8 mouse cellular contexts compared by ENCODE assay signal in the genomic region with DNA sequence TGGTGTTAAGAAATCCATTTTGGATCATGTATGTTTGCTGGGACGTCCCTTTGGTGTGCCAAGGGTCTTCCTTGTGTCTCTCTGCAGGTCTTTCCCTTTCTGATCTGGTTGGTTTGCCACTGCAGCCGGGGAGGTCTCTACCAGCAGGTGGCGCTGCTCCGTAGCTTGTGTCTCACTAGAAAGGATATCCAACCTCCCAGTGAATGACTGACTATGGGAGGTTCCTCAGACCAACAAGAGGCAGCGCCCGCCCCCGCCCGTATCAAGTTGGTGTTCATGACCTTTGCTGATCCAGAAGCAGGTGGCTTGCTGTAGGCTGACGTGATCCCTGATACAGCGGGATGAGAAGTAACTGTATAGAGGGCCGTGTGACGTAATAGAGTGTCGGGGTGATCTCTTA. TPM values are rescaled to one million over a fixed set of nuclear protein-coding genes. Genes with fewer than 3 reads are reported as not detected.
A peak's percentile ranks its signal among the peaks of the same experiment; 100 is the strongest.
DNase-seq lines count a peak whose midpoint lies in the region; ATAC-seq and TF ChIP-seq lines count a peak whose summit lies in the region.

No protein-coding gene starts in this region.

- 16% methylated on average over 13 of the region's 13 CpGs for WGBS in kidney, embryonic 14.5 days
- WGBS in limb, embryonic 11.5 days, result 23% methylated on average over 13 of the region's 13 CpGs
- 27% methylated on average over 13 of the region's 13 CpGs for WGBS in neural tube, embryonic 11.5 days

- no peak overlapping the region for H3K9ac ChIP-seq in kidney, embryonic 14.5 days (ENCODE audit: low read depth, low read length)
- H3K9ac ChIP-seq in limb, embryonic 11.5 days (ENCODE audit: low read length), result no peak overlapping the region; the same call in 1 of the 2 replicates
- H3K9ac ChIP-seq in neural tube, embryonic 11.5 days (ENCODE audit: low read length), result no peak overlapping the region

- H3K4me1 ChIP-seq in kidney, embryonic 14.5 days (ENCODE audit: control insufficient read depth, insufficient read depth, low read length), result no peaks in the 10 kb centered on the region
- H3K4me1 ChIP-seq in limb, embryonic 11.5 days (ENCODE audit: control insufficient read depth, insufficient read depth, low read length), result no peaks in the 10 kb centered on the region
- no peaks in the 10 kb centered on the region for H3K4me1 ChIP-seq in neural tube, embryonic 11.5 days (ENCODE audit: control insufficient read depth, insufficient read depth, low read length)
- H3K4me1 ChIP-seq in testis, adult 2 months (ENCODE audit: control insufficient read depth, insufficient read depth, low read length), result peaks cover 6% of the 10 kb centered on the region; the same call in 1 of the 2 replicates

- H3K4me2 ChIP-seq in kidney, embryonic 14.5 days (replicated peaks; ENCODE audit: low read depth, low read length), result no peak overlapping the region
- H3K4me2 ChIP-seq in limb, embryonic 11.5 days (ENCODE audit: low read depth, severe bottlenecking), result no peak overlapping the region
- H3K4me2 ChIP-seq in neural tube, embryonic 11.5 days (ENCODE audit: low read depth), result no peak overlapping the region

- DNase-seq in urinary bladder, adult 18-20 months (ENCODE audit: low spot score in 2 of 2), result peak; percentile 41 to 59
- no peak for DNase-seq in urinary bladder, postnatal 10 days (ENCODE audit: low spot score)
- peak; percentile 88 for DNase-seq in embryo, embryonic 10 days (ENCODE audit: low spot score)
- DNase-seq in gastrocnemius, postnatal 25 days, result peak; percentile 40
- peak; percentile 90 for DNase-seq in limb, embryonic 11.5 days (ENCODE audit: low spot score)
- peak; percentile 84 for DNase-seq in neural tube, embryonic 11.5 days (ENCODE audit: low spot score)

- TF ChIP-seq POLR2A in testis, adult 2 months (IDR thresholded peaks at IDR 0.05; ENCODE audit: control insufficient read depth, low read depth, low read length), result no peak

- no peaks in the 10 kb centered on the region for H3K36me3 ChIP-seq in kidney, embryonic 14.5 days (ENCODE audit: control insufficient read depth, insufficient read depth, low read length)
- no peaks in the 10 kb centered on the region for H3K36me3 ChIP-seq in limb, embryonic 11.5 days (ENCODE audit: control insufficient read depth, insufficient read depth, low read length)
- no peaks in the 10 kb centered on the region for H3K36me3 ChIP-seq in neural tube, embryonic 11.5 days (ENCODE audit: control insufficient read depth, insufficient read depth, low read length)
- H3K36me3 ChIP-seq in testis, adult 2 months (ENCODE audit: control insufficient read depth, insufficient read depth, low read length), result no peaks in the 10 kb centered on the region

- H3K27me3 ChIP-seq in kidney, embryonic 14.5 days (ENCODE audit: control insufficient read depth, insufficient read depth, low read length), result no peaks in the 10 kb centered on the region
- H3K27me3 ChIP-seq in limb, embryonic 11.5 days (ENCODE audit: control insufficient read depth, insufficient read depth, low read length), result no peaks in the 10 kb centered on the region
- no peaks in the 10 kb centered on the region for H3K27me3 ChIP-seq in neural tube, embryonic 11.5 days (ENCODE audit: control insufficient read depth, insufficient read depth, low read length)
- no peaks in the 10 kb centered on the region for H3K27me3 ChIP-seq in testis, adult 2 months (ENCODE audit: control insufficient read depth, insufficient read depth, low read length)

- 0 out of 2 replicates have a peak, but pooled peaks have one; percentile 62 for ATAC-seq in kidney, embryonic 14.5 days (ENCODE audit: low FRiP score, low TSS enrichment)
- ATAC-seq in limb, embryonic 11.5 days (ENCODE audit: insufficient number of reproducible peaks, low FRiP score, low TSS enrichment, low read depth), result no peak
- no peak for ATAC-seq in neural tube, embryonic 11.5 days (ENCODE audit: insufficient read depth, low FRiP score, low TSS enrichment)

- no peak overlapping the region for H3K4me3 ChIP-seq in kidney, embryonic 14.5 days (ENCODE audit: low read length)
- no peak overlapping the region for H3K4me3 ChIP-seq in limb, embryonic 11.5 days (ENCODE audit: low read depth, low read length)
- no peak overlapping the region for H3K4me3 ChIP-seq in neural tube, embryonic 11.5 days (ENCODE audit: low read depth, low read length)
- H3K4me3 ChIP-seq in testis, adult 2 months (ENCODE audit: control insufficient read depth, low read depth, low read length), result peak overlapping the region; percentile 39

- peak; percentile 87; the same call in 1 of the 2 replicates for TF ChIP-seq CTCF in testis, adult 2 months (IDR thresholded peaks at IDR 0.05; ENCODE audit: control insufficient read depth, insufficient read depth, insufficient replicate concordance, low read depth, low read length)

- H3K9me3 ChIP-seq in kidney, embryonic 14.5 days (ENCODE audit: control insufficient read depth, low read length), result no peaks in the 10 kb centered on the region
- H3K9me3 ChIP-seq in limb, embryonic 11.5 days (ENCODE audit: control insufficient read depth, low read length), result no peaks in the 10 kb centered on the region
- H3K9me3 ChIP-seq in neural tube, embryonic 11.5 days (ENCODE audit: control insufficient read depth, low read length), result no peaks in the 10 kb centered on the region

- H3K27ac ChIP-seq in kidney, embryonic 14.5 days (ENCODE audit: low read depth, low read length), result no peak overlapping the region
- no peak overlapping the region for H3K27ac ChIP-seq in limb, embryonic 11.5 days (replicated peaks; ENCODE audit: low read depth, low read length)
- no peak overlapping the region for H3K27ac ChIP-seq in neural tube, embryonic 11.5 days (ENCODE audit: low read depth, low read length)
- peak overlapping the region; percentile 5; the same call in 1 of the 2 replicates for H3K27ac ChIP-seq in testis, adult 2 months (ENCODE audit: control insufficient read depth, insufficient read depth, low read depth, low read length)

RNA-seq across cellular contexts. Expression of gene Gm17720, which starts 28.0 kb away (rescaled TPM):
- not detected for total RNA-seq in gastrocnemius, postnatal 25 days (2021)
- polyA plus RNA-seq in kidney, embryonic 14.5 days (2014; fragmentation: Nextera tagmentation; extraction: Ambion mirVana), result not detected in 2 replicates
- polyA plus RNA-seq in limb, embryonic 11.5 days (2014; fragmentation: Nextera tagmentation; extraction: Ambion mirVana), result not detected in 2 replicates
- not detected in 2 replicates for polyA plus RNA-seq in neural tube, embryonic 11.5 days (2014; fragmentation: Nextera tagmentation; extraction: Ambion mirVana)
- polyA plus RNA-seq in testis, adult 2 months (2012; rRNA removed), result not detected in 2 replicates

RNA-seq across cellular contexts. Expression of gene Gm21964, which starts 29.5 kb away (rescaled TPM):
- not detected for total RNA-seq in gastrocnemius, postnatal 25 days (2021)
- not detected in 2 replicates for polyA plus RNA-seq in kidney, embryonic 14.5 days (2014; fragmentation: Nextera tagmentation; extraction: Ambion mirVana)
- polyA plus RNA-seq in limb, embryonic 11.5 days (2014; fragmentation: Nextera tagmentation; extraction: Ambion mirVana), result not detected in 2 replicates
- polyA plus RNA-seq in neural tube, embryonic 11.5 days (2014; fragmentation: Nextera tagmentation; extraction: Ambion mirVana), result not detected in 2 replicates
- 1.5 and 2.2 TPM in 2 replicates for polyA plus RNA-seq in testis, adult 2 months (2012; rRNA removed)

RNA-seq across cellular contexts. Expression of gene Calb2, which starts 37.5 kb away (rescaled TPM):
- not detected for total RNA-seq in gastrocnemius, postnatal 25 days (2021)
- 0.13 TPM in 1 of 2 replicates, not detected in the other for polyA plus RNA-seq in kidney, embryonic 14.5 days (2014; fragmentation: Nextera tagmentation; extraction: Ambion mirVana)
- 30.2 and 40.6 TPM in 2 replicates for polyA plus RNA-seq in limb, embryonic 11.5 days (2014; fragmentation: Nextera tagmentation; extraction: Ambion mirVana)
- 3.2 and 7.6 TPM in 2 replicates for polyA plus RNA-seq in neural tube, embryonic 11.5 days (2014; fragmentation: Nextera tagmentation; extraction: Ambion mirVana)
- polyA plus RNA-seq in testis, adult 2 months (2012; rRNA removed), result 0.20 and 0.25 TPM in 2 replicates

RNA-seq across cellular contexts. Expression of gene Zfp612, which starts 51.0 kb away (rescaled TPM):
- total RNA-seq in gastrocnemius, postnatal 25 days (2021), result 1 to 10 TPM; 5.7 to 7.2 TPM
- 6.9 and 7.6 TPM in 2 replicates for polyA plus RNA-seq in kidney, embryonic 14.5 days (2014; fragmentation: Nextera tagmentation; extraction: Ambion mirVana)
- polyA plus RNA-seq in limb, embryonic 11.5 days (2014; fragmentation: Nextera tagmentation; extraction: Ambion mirVana), result 7.9 and 10.3 TPM in 2 replicates
- polyA plus RNA-seq in neural tube, embryonic 11.5 days (2014; fragmentation: Nextera tagmentation; extraction: Ambion mirVana), result 9.3 and 9.9 TPM in 2 replicates
- polyA plus RNA-seq in testis, adult 2 months (2012; rRNA removed), result 4.7 and 4.9 TPM in 2 replicates
